Mouse (Mus musculus): ENCODE data around the gene Olfr1133.
"Not testable (repeated sequence)": the region's sequence is repeated elsewhere in the genome, so short reads cannot be mapped to it uniquely, and the experiment has no call there.

Gene Olfr1133

GRCm38 (mm10) chr2:87647274-87647673 is at the start of gene Olfr1133:
Gene Olfr1133 (minus strand): TSS chr2:87647374.
- DNase-seq (ENCODE audit: low spot score): no peak

GRCm38 (mm10) chr2:87693847-87694246 is 46.7 kb upstream of the Olfr1133 start, which contains the start of gene Olfr1136:
Gene Olfr1136 (minus strand): TSS chr2:87693947.
- DNase-seq (ENCODE audit: low spot score): no peak

GRCm38 (mm10) chr2:87673564-87673963 is 26.4 kb upstream of the Olfr1133 start, which contains the start of gene Olfr1135:
Gene Olfr1135 (minus strand): TSS chr2:87673664.
- DNase-seq (ENCODE audit: low spot score): no peak

GRCm38 (mm10) chr2:87658360-87658759 is 11.2 kb upstream of the Olfr1133 start, which contains the start of gene Olfr1134:
Gene Olfr1134 (minus strand): TSS chr2:87658460.
- DNase-seq (ENCODE audit: low spot score): no peak

- no peak for DNase-seq (ENCODE audit: low spot score)
These were observed 4.7 kb downstream of the Olfr1133 start for GRCm38 (mm10) chr2:87642441-87642840.

- DNase-seq (ENCODE audit: low spot score): no peak
These were observed 9.7 kb downstream of the Olfr1133 start, which contains the start of gene Olfr1132 for GRCm38 (mm10) chr2:87637435-87637834. Gene Olfr1132 (minus strand): TSS chr2:87637535.

- DNase-seq (ENCODE audit: low spot score): no peak
These were observed 20.4 kb downstream of the Olfr1133 start, which contains the start of gene Olfr1131 for GRCm38 (mm10) chr2:87626804-87627203. Gene Olfr1131 (plus strand): TSS chr2:87627104.

GRCm38 (mm10) chr2:87605912-87606311 is 41.3 kb downstream of the Olfr1133 start, which contains the start of gene Olfr1130:
Gene Olfr1130 (plus strand): TSS chr2:87606212.
- not testable (repeated sequence) for DNase-seq (ENCODE audit: low spot score)
